Mouse (Mus musculus): ENCODE measurements around the gene Srpk2.

DNA sequence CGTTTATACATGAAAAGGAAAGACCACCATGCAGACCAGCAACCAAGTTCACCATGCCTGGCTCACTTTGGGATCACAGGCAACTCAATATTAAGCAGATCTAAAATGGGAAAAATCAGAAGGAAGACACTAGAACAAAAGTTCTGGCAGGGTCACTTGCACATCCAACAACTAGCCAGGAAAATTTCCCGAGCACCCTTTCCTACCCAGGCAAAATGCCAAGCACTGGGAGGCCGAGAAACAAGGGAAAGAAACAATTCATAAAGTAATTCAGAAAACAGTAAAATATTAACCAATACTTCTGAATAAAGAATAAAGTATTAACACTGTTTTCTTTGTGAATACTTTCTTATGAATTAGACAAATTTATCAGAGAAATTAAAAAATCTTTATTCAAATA, 85.2 kb downstream of the Srpk2 start:
- TF ChIP-seq ELF1 (IDR thresholded peaks at IDR 0.05; ENCODE audit: low read depth, low read length), result no peak
- TF ChIP-seq GABPA (IDR thresholded peaks at IDR 0.05; ENCODE audit: insufficient replicate concordance, low read depth, low read length), result no peak
- no peak for TF ChIP-seq POLR2A (IDR thresholded peaks at IDR 0.05; ENCODE audit: low read depth, low read length)
- TF ChIP-seq CTCF (conservative IDR thresholded peaks at IDR 0.05 in 1 of 2, IDR thresholded peaks at IDR 0.05 in 1 of 2; ENCODE audit: low read depth in 2 of 2, low read length in 2 of 2), result no peak
- TF ChIP-seq MAX (IDR thresholded peaks at IDR 0.05; ENCODE audit: low read length), result no peak
- no peak for TF ChIP-seq ZKSCAN1 (IDR thresholded peaks at IDR 0.05; ENCODE audit: borderline replicate concordance, low read depth, low read length)
- TF ChIP-seq EP300 (IDR thresholded peaks at IDR 0.05; ENCODE audit: low read length), result no peak
- no peak for TF ChIP-seq RAD21 (IDR thresholded peaks at IDR 0.05; ENCODE audit: low read depth, low read length)
